ENCODE assay signal across 11 mouse cellular contexts in genomic region chr17:70988337-70988767, GRCm38 (mm10). TPM values are rescaled to one million over a fixed set of nuclear protein-coding genes. Genes with fewer than 3 reads are reported as not detected.
DNase-seq lines count a peak whose midpoint lies in the region; ATAC-seq lines count a peak whose summit lies in the region.
"Had no signal": no experiment of that assay in that cellular context is flagged by ENCODE, and none has a peak within 500 bp of the region (broad histone marks: within the 10 kb centered on the region; RNA-seq: fewer than 3 reads in every experiment).

No protein-coding gene starts in this region.

- WGBS in hindbrain, embryonic 10.5 days = 95% methylated on average over 12 of the region's 12 CpGs
- 91% methylated on average over 12 of the region's 12 CpGs for WGBS in hindbrain, embryonic 11.5 days
- WGBS in midbrain, embryonic 14.5 days = 89% methylated on average over 12 of the region's 12 CpGs
- WGBS in midbrain, embryonic 10.5 days = 93% methylated on average over 12 of the region's 12 CpGs
- 92% methylated on average over 12 of the region's 12 CpGs for WGBS in embryonic facial prominence, embryonic 10.5 days

- H3K9me3 ChIP-seq in hindbrain, embryonic 10.5 days = no peaks in the 10 kb centered on the region
- no peaks in the 10 kb centered on the region for H3K9me3 ChIP-seq in hindbrain, embryonic 11.5 days (ENCODE audit: control insufficient read depth, low read length)
- H3K9me3 ChIP-seq in midbrain, embryonic 14.5 days (ENCODE audit: control insufficient read depth, low read length) = no peaks in the 10 kb centered on the region
- no peaks in the 10 kb centered on the region for H3K9me3 ChIP-seq in midbrain, embryonic 10.5 days (replicated peaks)
- H3K9me3 ChIP-seq in embryonic facial prominence, embryonic 10.5 days = no peaks in the 10 kb centered on the region
- H3K9me3 ChIP-seq: liver, embryonic 15.5 days had no signal

- H3K9ac ChIP-seq in hindbrain, embryonic 11.5 days (ENCODE audit: low read depth, low read length) = no peak overlapping the region
- H3K9ac ChIP-seq in midbrain, embryonic 14.5 days (replicated peaks; ENCODE audit: low read length) = no peak overlapping the region; the same call in 1 of the 2 replicates
- H3K9ac ChIP-seq: liver, embryonic 15.5 days had no signal

- H3K4me1 ChIP-seq in hindbrain, embryonic 10.5 days (replicated peaks) = peaks cover 32% of the 10 kb centered on the region
- H3K4me1 ChIP-seq in hindbrain, embryonic 11.5 days (replicated peaks; ENCODE audit: control insufficient read depth, insufficient read depth, low read length) = peaks cover 4% of the 10 kb centered on the region
- H3K4me1 ChIP-seq in midbrain, embryonic 14.5 days (ENCODE audit: control insufficient read depth, insufficient read depth, low read length) = peaks cover 16% of the 10 kb centered on the region
- H3K4me1 ChIP-seq in midbrain, embryonic 10.5 days = peaks cover 34% of the 10 kb centered on the region
- peaks cover 55% of the 10 kb centered on the region for H3K4me1 ChIP-seq in embryonic facial prominence, embryonic 10.5 days

- peaks cover 46% of the 10 kb centered on the region for H3K36me3 ChIP-seq in hindbrain, embryonic 10.5 days
- H3K36me3 ChIP-seq in hindbrain, embryonic 11.5 days (ENCODE audit: control insufficient read depth, insufficient read depth, low read length) = peaks cover 3% of the 10 kb centered on the region; the same call in 1 of the 2 replicates
- peaks cover 10% of the 10 kb centered on the region; the same call in 1 of the 2 replicates for H3K36me3 ChIP-seq in midbrain, embryonic 14.5 days (ENCODE audit: control insufficient read depth, insufficient read depth, low read length)
- H3K36me3 ChIP-seq in midbrain, embryonic 10.5 days = peaks cover 48% of the 10 kb centered on the region
- H3K36me3 ChIP-seq in embryonic facial prominence, embryonic 10.5 days (replicated peaks) = peaks cover 51% of the 10 kb centered on the region

- peak overlapping the region; percentile 97; the same call in 1 of the 2 replicates for H3K4me3 ChIP-seq in hindbrain, embryonic 10.5 days
- H3K4me3 ChIP-seq in hindbrain, embryonic 11.5 days (ENCODE audit: low read depth, low read length) = no peak overlapping the region
- H3K4me3 ChIP-seq in midbrain, embryonic 14.5 days (replicated peaks; ENCODE audit: low read depth, low read length) = no peak overlapping the region
- no peak overlapping the region; the same call in 1 of the 2 replicates for H3K4me3 ChIP-seq in midbrain, embryonic 10.5 days
- H3K4me3 ChIP-seq in embryonic facial prominence, embryonic 10.5 days = no peak overlapping the region

- no peak for DNase-seq in hindbrain, embryonic 10.5 days (ENCODE audit: low spot score)
- no peak for DNase-seq in hindbrain, embryonic 11.5 days (ENCODE audit: low spot score)
- no peak for DNase-seq in midbrain, embryonic 14.5 days
- DNase-seq in midbrain, embryonic 10.5 days (ENCODE audit: low spot score) = no peak
- DNase-seq in kidney, postnatal 14 days = peak; percentile 45
- no peak for DNase-seq in adipocyte (ENCODE audit: low spot score)
- no peak for DNase-seq in spleen, postnatal 10 days (ENCODE audit: low spot score in 2 of 2)
- no peak for DNase-seq in embryonic facial prominence, embryonic 10.5 days (ENCODE audit: low spot score)
- DNase-seq: adrenal gland, postnatal 36 days; cerebellum, postnatal 10 days had no signal

- no peak overlapping the region for H3K4me2 ChIP-seq in hindbrain, embryonic 11.5 days (replicated peaks; ENCODE audit: low read depth, low read length)
- peak overlapping the region; percentile 61 for H3K4me2 ChIP-seq in midbrain, embryonic 14.5 days (ENCODE audit: low read length)

- no peak for ATAC-seq in hindbrain, embryonic 11.5 days (ENCODE audit: low FRiP score)
- ATAC-seq in midbrain, embryonic 14.5 days (ENCODE audit: low FRiP score, low TSS enrichment) = no peak

- H3K27me3 ChIP-seq in hindbrain, embryonic 10.5 days (ENCODE audit: insufficient read depth, poor library complexity, severe bottlenecking) = no peaks in the 10 kb centered on the region
- H3K27me3 ChIP-seq in hindbrain, embryonic 11.5 days (ENCODE audit: control insufficient read depth, insufficient read depth, low read length) = no peaks in the 10 kb centered on the region
- H3K27me3 ChIP-seq in midbrain, embryonic 14.5 days (ENCODE audit: control insufficient read depth, insufficient read depth, low read length) = no peaks in the 10 kb centered on the region
- H3K27me3 ChIP-seq in midbrain, embryonic 10.5 days (ENCODE audit: low read depth, poor library complexity, severe bottlenecking) = no peaks in the 10 kb centered on the region
- H3K27me3 ChIP-seq in embryonic facial prominence, embryonic 10.5 days (replicated peaks; ENCODE audit: low read depth, poor library complexity, severe bottlenecking) = no peaks in the 10 kb centered on the region
- H3K27me3 ChIP-seq: liver, embryonic 15.5 days had no signal

- no peak overlapping the region for H3K27ac ChIP-seq in hindbrain, embryonic 10.5 days
- no peak overlapping the region for H3K27ac ChIP-seq in hindbrain, embryonic 11.5 days (ENCODE audit: low read depth, low read length)
- H3K27ac ChIP-seq in midbrain, embryonic 14.5 days (replicated peaks; ENCODE audit: low read depth, low read length) = no peak overlapping the region
- no peak overlapping the region for H3K27ac ChIP-seq in midbrain, embryonic 10.5 days (replicated peaks)
- no peak overlapping the region for H3K27ac ChIP-seq in embryonic facial prominence, embryonic 10.5 days (replicated peaks)
- H3K27ac ChIP-seq: liver, embryonic 15.5 days had no signal

RNA-seq across cellular contexts. Expression of gene Myom1, which starts 14.1 kb away (rescaled TPM):
- polyA plus RNA-seq in hindbrain, embryonic 10.5 days (2016; fragmentation: Nextera tagmentation; extraction: Ambion mirVana) = 0.99 and 2.7 TPM in 2 replicates
- polyA plus RNA-seq in hindbrain, embryonic 11.5 days (2014; fragmentation: Nextera tagmentation; extraction: Ambion mirVana) = 2.0 and 2.8 TPM in 2 replicates
- polyA plus RNA-seq in midbrain, embryonic 14.5 days (2014; fragmentation: Nextera tagmentation; extraction: Ambion mirVana) = 0.85 and 1.3 TPM in 2 replicates
- 1.7 and 2.3 TPM in 2 replicates for polyA plus RNA-seq in midbrain, embryonic 10.5 days (2016; fragmentation: Nextera tagmentation; extraction: Ambion mirVana)
- polyA plus RNA-seq in embryonic facial prominence, embryonic 10.5 days (2016; fragmentation: Nextera tagmentation; extraction: Ambion mirVana) = 2.5 and 3.4 TPM in 2 replicates

RNA-seq across cellular contexts. Expression of gene Myl12a, which starts 14.3 kb away (rescaled TPM):
- 427 and 441 TPM in 2 replicates for polyA plus RNA-seq in hindbrain, embryonic 10.5 days (2016; fragmentation: Nextera tagmentation; extraction: Ambion mirVana)
- polyA plus RNA-seq in hindbrain, embryonic 11.5 days (2014; fragmentation: Nextera tagmentation; extraction: Ambion mirVana) = 448 and 472 TPM in 2 replicates
- 72.1 and 109 TPM in 2 replicates for polyA plus RNA-seq in midbrain, embryonic 14.5 days (2014; fragmentation: Nextera tagmentation; extraction: Ambion mirVana)
- 366 and 403 TPM in 2 replicates for polyA plus RNA-seq in midbrain, embryonic 10.5 days (2016; fragmentation: Nextera tagmentation; extraction: Ambion mirVana)
- polyA plus RNA-seq in embryonic facial prominence, embryonic 10.5 days (2016; fragmentation: Nextera tagmentation; extraction: Ambion mirVana) = 439 and 451 TPM in 2 replicates
